Mouse (Mus musculus) frontal cortex, adult 2 months (tissue): Measurements from ENCODE around the gene Lmntd1. TPM values are rescaled to one million over a fixed set of nuclear protein-coding genes. Genes with fewer than 3 reads are reported as not detected.
A peak's percentile ranks its signal among the peaks of the same experiment; 100 is the strongest.

Source experiments
- DNase-seq, 2 experiments: peaks; one replicate each; pipeline ENCODE4 v3.0.0; 2022; ENCODE audit warnings: low spot score in 1 of 2; ENCODE audit errors: extremely low spot score in 1 of 2
- polyA plus RNA-seq: library from polyadenylated mRNA; depleted of rRNA; stranded (reverse); fragments of >200 nt; gene quantifications from 2 replicates; pipeline ENCODE4 v1.2.3, GENCODE M21; 2012

The Lmntd1 gene
- polyA plus RNA-seq, 1 experiment: 2.1 TPM

GRCm38 (mm10) chr6:145396534-145396933 lies 217.6 kb downstream of the Lmntd1 start:
- peak in 1 of 2 experiments; percentile 32 for DNase-seq

GRCm38 (mm10) chr6:145390421-145390820 lies 223.7 kb downstream of the Lmntd1 start:
- no peak for DNase-seq

GRCm38 (mm10) chr6:145389904-145390303 lies 224.2 kb downstream of the Lmntd1 start:
- peak; percentile 74 to 84 for DNase-seq

- peak; percentile 56 to 71 for DNase-seq
These were observed 226.7 kb downstream of the Lmntd1 start for GRCm38 (mm10) chr6:145387378-145387777.

GRCm38 (mm10) chr6:145382586-145383380 lies 231.3 kb downstream of the Lmntd1 start:
- no peak for DNase-seq

- no peak for DNase-seq
These were observed 233.2 kb downstream of the Lmntd1 start for GRCm38 (mm10) chr6:145380961-145381360.

GRCm38 (mm10) chr6:145379175-145379574 lies 234.9 kb downstream of the Lmntd1 start:
- peak in 1 of 2 experiments; percentile 41 for DNase-seq

GRCm38 (mm10) chr6:145378689-145379088 lies 235.4 kb downstream of the Lmntd1 start:
- DNase-seq: no peak

GRCm38 (mm10) chr6:145374372-145374771 lies 239.7 kb downstream of the Lmntd1 start:
- DNase-seq: no peak

GRCm38 (mm10) chr6:145373712-145374221 lies 240.4 kb downstream of the Lmntd1 start:
- DNase-seq: peak; percentile 84 to 87

- DNase-seq: no peak
These were observed 242.1 kb downstream of the Lmntd1 start for GRCm38 (mm10) chr6:145372066-145372465.

GRCm38 (mm10) chr6:145371586-145371985 lies 242.5 kb downstream of the Lmntd1 start:
- DNase-seq: no peak

GRCm38 (mm10) chr6:145370302-145370701 lies 243.8 kb downstream of the Lmntd1 start:
- DNase-seq: no peak

GRCm38 (mm10) chr6:145369290-145369689 lies 244.8 kb downstream of the Lmntd1 start:
- no peak for DNase-seq

- DNase-seq: no peak
These were observed 247.6 kb downstream of the Lmntd1 start for GRCm38 (mm10) chr6:145366488-145366887.

- no peak for DNase-seq
These were observed 250.4 kb downstream of the Lmntd1 start for GRCm38 (mm10) chr6:145363698-145364097.

GRCm38 (mm10) chr6:145361109-145361694 lies 252.9 kb downstream of the Lmntd1 start:
- no peak for DNase-seq

- peak in 1 of 2 experiments; percentile 84 for DNase-seq
These were observed 254.4 kb downstream of the Lmntd1 start for GRCm38 (mm10) chr6:145359470-145360430.

- DNase-seq: no peak
These were observed 256.1 kb downstream of the Lmntd1 start for GRCm38 (mm10) chr6:145358001-145358400.

GRCm38 (mm10) chr6:145353806-145354205 lies 260.3 kb downstream of the Lmntd1 start:
- DNase-seq: no peak

GRCm38 (mm10) chr6:145352705-145353104 lies 261.4 kb downstream of the Lmntd1 start:
- no peak for DNase-seq
